Mouse (Mus musculus) ES-Bruce4 (cell line): Measurements from ENCODE around the gene Hrh1. TPM values are rescaled to one million over a fixed set of nuclear protein-coding genes. Genes with fewer than 3 reads are reported as not detected.
"Not testable (repeated sequence)": the region's sequence is repeated elsewhere in the genome, so short reads cannot be mapped to it uniquely, and the experiment has no call there.

ENCODE experiments used
- H3K27ac ChIP-seq: 2 replicates; pipeline ENCODE4 v1.5.1; 2012; ENCODE audit warnings: low read length, inconsistent platforms; ENCODE audit not compliant: insufficient read depth
- H3K27me3 ChIP-seq: 2 replicates; pipeline ENCODE4 v1.6.1; 2012; ENCODE audit warnings: mild to moderate bottlenecking, low read length, inconsistent platforms; ENCODE audit not compliant: control insufficient read depth, poor library complexity, insufficient read depth, severe bottlenecking
- H3K36me3 ChIP-seq: 2 replicates; pipeline ENCODE4 v1.6.1; 2012; ENCODE audit warnings: inconsistent platforms, mild to moderate bottlenecking, low read length, moderate library complexity; ENCODE audit not compliant: control insufficient read depth, poor library complexity, insufficient read depth, severe bottlenecking
- H3K4me1 ChIP-seq: one replicate; pipeline ENCODE4 v1.8.1; 2011; ENCODE audit warnings: low read length; ENCODE audit not compliant: control insufficient read depth, insufficient read depth
- H3K4me3 ChIP-seq: 2 replicates; pipeline ENCODE4 v1.5.1; 2011; ENCODE audit warnings: low read depth, mild to moderate bottlenecking, low read length
- H3K9ac ChIP-seq: 2 replicates; pipeline ENCODE4 v1.6.1; 2012; ENCODE audit warnings: low read depth, mild to moderate bottlenecking, inconsistent platforms; ENCODE audit not compliant: poor library complexity, severe bottlenecking
- H3K9me3 ChIP-seq: replicated peaks from 2 replicates; pipeline ENCODE4 v1.6.1; 2012; ENCODE audit warnings: mild to moderate bottlenecking, low read length, inconsistent platforms; ENCODE audit not compliant: control insufficient read depth, poor library complexity, insufficient read depth, severe bottlenecking
- CTCF ChIP-seq: IDR thresholded peaks from one replicate; pipeline ENCODE4 v1.8.1; 2011; ENCODE audit warnings: low read depth, low read length
- EP300 ChIP-seq: IDR thresholded peaks from 2 replicates; pipeline ENCODE4 v1.6.1; 2011; ENCODE audit warnings: low read depth, low read length; ENCODE audit not compliant: insufficient read depth
- POLR2A ChIP-seq: IDR thresholded peaks from one replicate; pipeline ENCODE4 v1.8.1; 2011; ENCODE audit warnings: low read length; ENCODE audit not compliant: insufficient read depth
- polyA plus RNA-seq: library from polyadenylated mRNA; stranded (reverse); fragments of >200 nt; gene quantifications from 2 replicates; pipeline ENCODE4 v1.2.4, GENCODE M21; 2011; ENCODE audit warnings: low read depth; ENCODE audit not compliant: missing spikeins, insufficient read depth, insufficient read length

Gene Hrh1
- polyA plus RNA-seq, 1 experiment = 1.8 TPM

GRCm38 (mm10) chr6:114474911-114475310 is 77.2 kb downstream of the Hrh1 start:
- H3K4me1 ChIP-seq = no peaks in the 10 kb centered on the region
- H3K36me3 ChIP-seq = no peaks in the 10 kb centered on the region
- H3K27me3 ChIP-seq = no peaks in the 10 kb centered on the region
- H3K27ac ChIP-seq = no peak overlapping the region
- no peaks in the 10 kb centered on the region for H3K9me3 ChIP-seq
- TF ChIP-seq EP300 (no peak), POLR2A (no peak), CTCF (no peak)
- H3K9ac ChIP-seq = no peak overlapping the region
- no peak overlapping the region for H3K4me3 ChIP-seq

- Histone ChIP-seq H3K9me3 (no peaks in the 10 kb centered on the region), H3K4me3 (no peak overlapping the region), H3K27ac (no peak overlapping the region), H3K9ac (no peak overlapping the region), H3K4me1 (no peaks in the 10 kb centered on the region), H3K27me3 (no peaks in the 10 kb centered on the region), H3K36me3 (no peaks in the 10 kb centered on the region)
- TF ChIP-seq POLR2A (no peak), CTCF (no peak), EP300 (no peak)
Measured at GRCm38 (mm10) chr6:114478771-114479170, 81.0 kb downstream of the Hrh1 start.

GRCm38 (mm10) chr6:114479644-114480410 is 82.1 kb downstream of the Hrh1 start:
- Histone ChIP-seq H3K27me3 (no peaks in the 10 kb centered on the region), H3K9ac (no peak overlapping the region), H3K4me1 (no peaks in the 10 kb centered on the region), H3K4me3 (no peak overlapping the region), H3K36me3 (no peaks in the 10 kb centered on the region), H3K9me3 (no peaks in the 10 kb centered on the region), H3K27ac (no peak overlapping the region)
- TF ChIP-seq POLR2A (no peak), EP300 (no peak), CTCF (peak; percentile 7)

- no peaks in the 10 kb centered on the region for H3K4me1 ChIP-seq
- no peaks in the 10 kb centered on the region for H3K9me3 ChIP-seq
- H3K36me3 ChIP-seq = no peaks in the 10 kb centered on the region
- no peak overlapping the region for H3K27ac ChIP-seq
- no peak overlapping the region for H3K4me3 ChIP-seq
- no peaks in the 10 kb centered on the region for H3K27me3 ChIP-seq
- TF ChIP-seq CTCF (no peak), POLR2A (no peak), EP300 (no peak)
- H3K9ac ChIP-seq = no peak overlapping the region
Measured at GRCm38 (mm10) chr6:114489371-114489770, 91.6 kb downstream of the Hrh1 start.

DNA sequence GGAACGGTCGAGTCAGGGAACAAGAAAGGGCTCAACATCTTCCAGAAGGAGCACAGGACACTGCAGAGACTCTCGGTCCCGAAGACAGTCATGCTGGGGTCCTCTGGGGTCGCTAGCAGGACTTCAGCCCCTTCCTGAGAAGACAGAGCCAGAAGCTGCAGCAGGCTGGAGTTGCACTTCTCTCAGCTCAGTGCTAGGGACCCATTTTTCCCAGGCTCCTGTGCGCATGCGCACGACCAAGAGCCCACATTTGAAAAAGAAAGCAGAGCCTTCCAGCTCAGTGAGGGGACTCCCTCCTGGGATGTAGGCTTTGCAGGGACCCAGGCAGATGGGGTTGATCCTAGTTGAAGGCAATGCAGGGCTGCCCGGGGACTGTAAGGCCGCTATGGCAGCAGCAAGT is 94.9 kb downstream of the Hrh1 start:
- not testable (repeated sequence) for H3K27me3 ChIP-seq, H3K9me3 ChIP-seq, H3K4me1 ChIP-seq

DNA sequence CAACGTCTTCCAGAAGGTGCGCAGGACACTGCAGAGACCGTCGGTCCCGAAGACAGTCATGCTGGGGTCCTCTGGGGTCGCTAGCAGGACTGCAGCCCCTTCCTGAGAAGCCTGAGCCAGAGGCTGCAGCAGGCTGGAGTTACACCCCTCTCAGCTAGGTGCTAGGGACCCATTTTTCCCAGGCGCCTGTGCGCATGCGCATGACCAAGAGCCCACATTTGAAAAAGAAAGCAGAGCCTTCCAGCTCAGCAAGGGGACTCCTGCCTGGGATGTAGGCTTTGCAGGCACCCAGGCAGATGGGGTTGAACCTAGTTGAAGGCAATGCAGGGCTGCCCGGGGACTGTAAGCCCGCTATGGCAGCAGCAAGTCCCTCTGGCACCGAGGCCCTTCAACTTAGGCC is 97.3 kb downstream of the Hrh1 start:
- not testable (repeated sequence) for H3K27me3 ChIP-seq, H3K9me3 ChIP-seq, H3K36me3 ChIP-seq, H3K27ac ChIP-seq, H3K4me1 ChIP-seq, H3K4me3 ChIP-seq, H3K9ac ChIP-seq

More for the DNA sequence above, 94.9 kb downstream of the Hrh1 start:
- not testable (repeated sequence) for H3K9ac ChIP-seq, H3K36me3 ChIP-seq, H3K27ac ChIP-seq, H3K4me3 ChIP-seq

- H3K36me3 ChIP-seq, H3K9ac ChIP-seq, H3K27me3 ChIP-seq, H3K9me3 ChIP-seq, H3K27ac ChIP-seq, H3K4me1 ChIP-seq, H3K4me3 ChIP-seq: not testable (repeated sequence)
Measured at GRCm38 (mm10) chr6:114514038-114514437, 116.3 kb downstream of the Hrh1 start.

DNA sequence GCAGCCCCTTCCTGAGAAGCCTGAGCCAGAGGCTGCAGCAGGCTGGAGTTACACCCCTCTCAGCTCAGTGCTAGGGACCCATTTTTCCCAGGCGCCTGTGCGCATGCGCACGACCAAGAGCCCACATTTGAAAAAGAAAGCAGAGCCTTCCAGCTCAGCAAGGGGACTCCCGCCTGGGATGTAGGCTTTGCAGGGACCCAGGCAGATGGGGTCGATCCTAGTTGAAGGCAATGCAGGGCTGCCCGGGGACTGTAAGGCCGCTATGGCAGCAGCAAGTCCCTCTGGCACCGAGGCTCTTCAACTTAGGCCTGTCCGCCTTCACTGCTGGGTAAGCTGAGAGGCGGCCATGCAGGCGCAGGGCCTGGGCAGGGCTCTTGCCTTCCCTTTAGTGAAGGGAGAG is 131.0 kb downstream of the Hrh1 start:
- not testable (repeated sequence) for H3K4me1 ChIP-seq, H3K36me3 ChIP-seq, H3K27ac ChIP-seq, H3K9me3 ChIP-seq, H3K4me3 ChIP-seq, H3K9ac ChIP-seq, H3K27me3 ChIP-seq
